Mouse (Mus musculus): ENCODE results near the gene Dcps. TPM values are rescaled to one million over a fixed set of nuclear protein-coding genes. Genes with fewer than 3 reads are reported as not detected.
A peak's percentile ranks its signal among the peaks of the same experiment; 100 is the strongest.
"Not testable (repeated sequence)": the region's sequence is repeated elsewhere in the genome, so short reads cannot be mapped to it uniquely, and the experiment has no call there.

The Dcps gene
- total RNA-seq, 2 experiments from 2014 or later = 20.5 to 21.7 TPM

DNA sequence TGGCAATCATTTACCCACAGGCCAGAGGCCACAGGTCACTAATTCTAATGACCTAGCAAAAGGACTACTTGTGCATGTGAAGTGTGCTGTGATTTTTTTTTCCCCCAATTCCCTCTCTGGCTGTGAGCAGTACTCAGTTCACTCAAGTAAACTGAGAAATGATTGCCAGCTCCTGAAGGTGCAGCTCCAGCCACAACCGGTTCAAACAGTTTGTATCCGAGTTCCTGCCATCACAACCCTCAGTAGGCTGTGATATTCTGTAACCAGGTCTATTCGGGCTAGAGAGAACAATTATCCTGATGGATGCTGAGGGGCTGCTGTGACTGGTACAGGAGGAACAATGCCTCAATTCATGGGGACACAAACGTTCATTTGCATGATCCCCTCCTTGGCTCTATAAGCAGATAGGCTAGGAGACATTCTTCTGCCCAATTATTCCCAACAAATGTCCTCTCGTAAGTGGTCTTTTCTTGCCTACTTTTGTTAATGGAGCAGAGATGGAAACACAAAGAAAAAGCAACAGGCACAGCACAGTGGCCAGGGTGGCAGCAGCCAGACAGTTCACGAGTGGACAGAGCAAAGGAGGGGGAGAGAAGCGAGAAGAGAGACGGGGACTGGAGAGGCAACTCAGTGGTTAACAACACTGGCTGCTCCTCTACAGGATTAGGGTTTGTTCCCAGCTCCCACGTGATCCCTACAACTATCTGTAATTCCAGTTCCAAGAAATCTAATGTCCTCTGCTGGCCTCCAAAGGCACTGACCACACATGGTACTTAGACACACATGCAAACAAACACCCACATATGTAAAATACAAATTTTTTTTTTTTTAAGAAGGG, 8.8 kb downstream of the Dcps start:
- DNase-seq (ENCODE audit: low spot score in 2 of 2) = no peak
- H3K4me3 ChIP-seq = no peak overlapping the region
- H3K27ac ChIP-seq = peak overlapping the region; percentile 82
- TF ChIP-seq CTCF (conservative IDR thresholded peaks at IDR 0.05) = peak; percentile 15; the same call in 1 of the 2 replicates

DNA sequence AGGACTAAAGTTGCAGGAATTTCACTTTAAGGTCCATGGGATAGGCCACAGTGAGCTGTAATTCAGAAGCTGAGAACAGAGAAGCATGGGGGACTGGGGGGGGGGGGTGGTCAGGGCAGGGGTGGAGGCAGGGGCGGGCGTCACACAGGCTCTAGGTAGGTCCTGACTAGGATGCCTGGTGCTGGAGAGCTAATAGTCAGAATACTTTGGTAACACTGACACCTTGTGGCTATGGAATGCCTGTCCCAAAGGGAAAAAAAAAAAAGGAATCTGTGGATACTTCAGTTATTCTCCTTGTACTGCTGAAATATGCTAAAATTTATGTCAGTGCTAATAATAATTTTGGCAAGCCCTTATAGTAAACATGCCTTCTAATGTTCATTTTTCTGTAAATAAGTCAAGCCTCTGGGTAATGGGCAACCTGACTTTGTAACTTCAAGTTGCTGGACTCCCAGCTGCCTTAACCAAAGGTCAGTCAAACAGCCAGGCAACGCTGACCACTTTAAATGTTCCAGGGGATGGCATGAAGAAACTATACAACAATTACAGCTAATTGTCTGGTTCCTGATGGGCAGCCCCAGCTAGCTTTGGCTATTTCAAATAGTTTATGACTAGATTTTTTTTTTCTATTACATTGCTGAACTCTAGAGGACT, 9.6 kb downstream of the Dcps start:
- H3K27ac ChIP-seq = peak overlapping the region; percentile 82
- TF ChIP-seq CTCF (conservative IDR thresholded peaks at IDR 0.05) = peak; percentile 80
- no peak overlapping the region for H3K4me3 ChIP-seq
- peak in 1 of 2 experiments; percentile 40 for DNase-seq (ENCODE audit: low spot score in 2 of 2)

DNA sequence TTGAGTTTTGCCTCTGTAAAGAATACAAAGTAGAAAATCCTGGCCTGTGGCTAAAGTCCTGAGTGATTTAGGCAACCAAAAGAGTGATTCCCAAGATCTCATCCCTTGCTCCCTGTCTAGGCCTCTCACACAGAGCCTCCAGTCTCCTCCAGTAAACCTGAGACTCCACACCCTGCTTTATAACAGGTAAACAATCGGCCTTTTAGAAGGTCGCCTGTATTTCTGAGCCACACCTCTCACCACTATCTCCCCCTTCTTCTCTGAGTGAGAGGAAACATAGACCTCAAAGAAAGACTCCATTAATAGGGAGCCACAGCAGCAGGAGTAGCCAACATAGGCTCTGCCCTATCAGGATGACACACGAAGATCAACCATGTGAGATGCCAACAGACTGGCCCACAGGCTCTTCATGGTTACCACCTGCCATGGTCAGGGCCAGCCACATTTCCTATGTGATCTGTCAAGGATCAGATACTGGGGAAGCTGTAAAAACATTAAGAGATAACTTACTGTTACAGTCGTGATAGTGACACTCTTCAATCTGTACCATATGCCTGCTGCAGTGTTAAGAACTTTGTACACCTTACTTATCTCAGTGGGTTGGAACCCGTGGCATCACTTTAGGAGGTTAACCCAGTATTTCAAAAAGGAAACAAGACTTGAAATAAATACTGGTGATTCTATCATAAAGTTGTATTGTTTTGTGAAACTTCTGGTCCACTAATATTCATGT, 11.6 kb downstream of the Dcps start:
- no peak for DNase-seq (ENCODE audit: low spot score in 2 of 2)
- no peak for TF ChIP-seq CTCF (conservative IDR thresholded peaks at IDR 0.05)
- H3K4me3 ChIP-seq = no peak overlapping the region
- 0 out of 2 replicates have a peak overlapping the region, but pooled peaks have one; percentile 10 for H3K27ac ChIP-seq

- no peak for TF ChIP-seq CTCF (conservative IDR thresholded peaks at IDR 0.05)
- Histone ChIP-seq H3K27ac (peak overlapping the region; percentile 6; the same call in 1 of the 2 replicates), H3K4me3 (peak overlapping the region; percentile 10; the same call in 1 of the 2 replicates)
- DNase-seq (ENCODE audit: low spot score in 2 of 2) = no peak
Measured at GRCm38 (mm10) chr9:35163011-35163690, 12.7 kb downstream of the Dcps start.

DNA sequence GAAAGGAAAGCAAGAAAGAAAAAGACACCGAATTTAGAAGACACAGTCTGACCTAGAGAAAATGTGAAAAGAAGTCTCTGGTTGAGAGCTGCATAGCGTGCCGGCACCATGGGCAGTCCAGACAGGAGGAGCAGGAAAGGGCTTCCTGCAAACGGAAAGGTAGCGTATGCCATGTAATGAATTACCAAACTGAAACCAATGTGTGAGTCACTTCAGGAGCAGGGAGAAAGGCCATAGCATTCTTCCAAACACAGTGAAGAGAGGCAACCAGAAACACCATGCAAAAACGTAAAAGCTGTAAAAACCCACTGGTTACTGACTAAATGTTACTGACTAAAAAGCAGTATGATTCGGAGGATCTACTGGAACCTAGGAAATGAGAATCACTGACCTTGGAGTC, 14.1 kb downstream of the Dcps start:
- DNase-seq (ENCODE audit: low spot score in 2 of 2) = no peak
- no peak for TF ChIP-seq CTCF (conservative IDR thresholded peaks at IDR 0.05)
- no peak overlapping the region for H3K4me3 ChIP-seq
- peak overlapping the region; percentile 11 for H3K27ac ChIP-seq

DNA sequence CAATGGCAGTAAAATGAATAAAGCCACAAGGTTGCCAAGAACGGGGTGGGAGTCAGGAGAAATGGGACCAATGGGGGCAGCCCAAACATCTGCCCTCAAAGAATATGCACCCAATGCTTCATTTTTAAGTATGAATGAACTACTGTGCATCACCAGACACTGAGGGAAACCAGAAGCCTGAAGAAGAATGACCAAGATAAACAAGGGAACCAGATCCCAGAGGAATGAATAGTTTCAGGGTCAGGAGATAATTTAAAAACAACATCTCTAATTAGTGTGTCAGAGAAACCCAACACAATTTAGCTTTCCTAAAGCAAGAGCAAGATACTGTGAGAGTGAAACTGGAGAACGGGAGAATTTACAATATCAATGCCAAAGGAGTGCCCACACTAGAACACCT, 15.2 kb downstream of the Dcps start:
- Histone ChIP-seq H3K4me3 (no peak overlapping the region), H3K27ac (peak overlapping the region; percentile 11; the same call in 1 of the 2 replicates)
- DNase-seq (ENCODE audit: low spot score in 2 of 2) = no peak
- no peak for TF ChIP-seq CTCF (conservative IDR thresholded peaks at IDR 0.05)

- no peak for DNase-seq (ENCODE audit: low spot score in 2 of 2)
- Histone ChIP-seq H3K27ac (no peak overlapping the region), H3K4me3 (no peak overlapping the region)
- no peak for TF ChIP-seq CTCF (conservative IDR thresholded peaks at IDR 0.05)
Measured at GRCm38 (mm10) chr9:35158477-35158876, 17.4 kb downstream of the Dcps start.

GRCm38 (mm10) chr9:35156862-35157261, 19.0 kb downstream of the Dcps start:
- Histone ChIP-seq H3K4me3 (no peak overlapping the region), H3K27ac (peak overlapping the region; percentile 75)
- no peak for TF ChIP-seq CTCF (conservative IDR thresholded peaks at IDR 0.05)
- no peak for DNase-seq (ENCODE audit: low spot score in 2 of 2)

- peak; percentile 29 to 33 for DNase-seq (ENCODE audit: low spot score in 2 of 2)
- no peak for TF ChIP-seq CTCF (conservative IDR thresholded peaks at IDR 0.05)
- Histone ChIP-seq H3K4me3 (no peak overlapping the region), H3K27ac (peak overlapping the region; percentile 75)
Measured at GRCm38 (mm10) chr9:35156002-35156710, 19.7 kb downstream of the Dcps start.

DNA sequence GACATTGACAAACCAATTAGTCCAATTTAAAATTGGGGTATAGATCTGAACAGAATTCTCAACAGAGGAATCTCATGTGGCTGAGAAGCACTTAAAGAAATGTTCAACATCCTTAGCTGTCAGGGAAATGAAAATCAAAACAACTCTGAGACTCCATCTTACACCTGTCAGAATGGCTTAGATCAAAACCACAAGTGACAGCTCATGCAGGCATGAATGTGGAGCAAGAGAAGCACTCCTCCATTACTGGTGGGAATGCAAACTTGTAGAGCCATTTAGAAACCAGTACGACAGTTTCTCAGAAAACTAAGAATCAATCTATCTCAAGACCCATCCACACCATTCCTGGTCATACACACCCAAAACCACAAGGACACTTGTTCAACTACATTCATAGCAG, 22.9 kb downstream of the Dcps start:
- Histone ChIP-seq H3K27ac (no peak overlapping the region), H3K4me3 (no peak overlapping the region)
- no peak for DNase-seq (ENCODE audit: low spot score in 2 of 2)
- no peak for TF ChIP-seq CTCF (conservative IDR thresholded peaks at IDR 0.05)

GRCm38 (mm10) chr9:35148822-35149221, 27.0 kb downstream of the Dcps start:
- not testable (repeated sequence) for DNase-seq (ENCODE audit: low spot score in 2 of 2); H3K27ac ChIP-seq; H3K4me3 ChIP-seq

- H3K4me3 ChIP-seq; H3K27ac ChIP-seq; DNase-seq (ENCODE audit: low spot score in 2 of 2): not testable (repeated sequence)
Measured at GRCm38 (mm10) chr9:35147261-35147660, 28.6 kb downstream of the Dcps start.

All from layer of hippocampus, adult 2 months (tissue).